Mouse (Mus musculus) hindbrain, embryonic 14.5 days (tissue): ENCODE results near the gene Ppfia1. TPM values are rescaled to one million over a fixed set of nuclear protein-coding genes. Genes with fewer than 3 reads are reported as not detected.
A peak's percentile ranks its signal among the peaks of the same experiment; 100 is the strongest.

ENCODE experiments used
- ATAC-seq: fragments of 200-750 bp; cut with Nextera tagmentation; 2 replicates; pipeline ENCODE4 v1.8.0; 2017; ENCODE audit warnings: moderate number of reproducible peaks, mild to moderate bottlenecking, moderate TSS enrichment, moderate library complexity; ENCODE audit not compliant: low FRiP score
- DNase-seq: peaks from one replicate; pipeline ENCODE4 v3.0.0-alpha.2; 2015; ENCODE audit warnings: low spot score
- H3K27ac ChIP-seq: fragments of 300-500 bp; sonication (generic); 2 replicates; pipeline ENCODE4 v1.5.1; 2014; ENCODE audit warnings: mild to moderate bottlenecking, moderate library complexity
- H3K27me3 ChIP-seq: fragments of 300-500 bp; sonication (generic); 2 replicates; pipeline ENCODE4 v1.6.1; 2014; ENCODE audit warnings: mild to moderate bottlenecking, low read length, mixed read lengths; ENCODE audit not compliant: control insufficient read depth, insufficient read depth
- H3K36me3 ChIP-seq: fragments of 300-500 bp; sonication (generic); replicated peaks from 2 replicates; pipeline ENCODE4 v1.6.1; 2014; ENCODE audit not compliant: control insufficient read depth, insufficient read depth
- H3K4me1 ChIP-seq: fragments of 300-500 bp; sonication (generic); replicated peaks from 2 replicates; pipeline ENCODE4 v1.6.1; 2014; ENCODE audit warnings: antibody characterized with exemption, low read length, mixed read lengths; ENCODE audit not compliant: control insufficient read depth, insufficient read depth
- H3K4me2 ChIP-seq: fragments of 300-500 bp; sonication (generic); replicated peaks from 2 replicates; pipeline ENCODE4 v1.6.1; 2014; ENCODE audit warnings: mild to moderate bottlenecking, moderate library complexity
- H3K4me3 ChIP-seq: fragments of 300-500 bp; sonication (generic); replicated peaks from 2 replicates; pipeline ENCODE4 v1.5.1; 2014; ENCODE audit warnings: mild to moderate bottlenecking, low read length
- H3K9ac ChIP-seq: fragments of 300-500 bp; sonication (generic); 2 replicates; pipeline ENCODE4 v1.6.1; 2014
- H3K9me3 ChIP-seq: fragments of 300-500 bp; sonication (generic); 2 replicates; pipeline ENCODE4 v1.6.1; 2016; ENCODE audit warnings: low read length; ENCODE audit not compliant: control insufficient read depth
- WGBS: fragments of 180-500 bp; shearing (Covaris S2); extraction: QIAGEN DNeasy Blood & Tissue Kit; methylation state at CpG from one replicate; pipeline ENCODE4 v1.1.7; 2014; 5-methylcytosine and 5-hydroxymethylcytosine counted together
- polyA plus RNA-seq: library from polyadenylated mRNA; unstranded; fragments of >200 nt; fragmentation: Nextera tagmentation; extraction: Ambion mirVana; gene quantifications from 2 replicates; pipeline ENCODE4 v1.2.1, GENCODE M21; 2014

The Ppfia1 gene
- polyA plus RNA-seq, 1 experiment from 2014 or later, result 26.0 TPM

DNA sequence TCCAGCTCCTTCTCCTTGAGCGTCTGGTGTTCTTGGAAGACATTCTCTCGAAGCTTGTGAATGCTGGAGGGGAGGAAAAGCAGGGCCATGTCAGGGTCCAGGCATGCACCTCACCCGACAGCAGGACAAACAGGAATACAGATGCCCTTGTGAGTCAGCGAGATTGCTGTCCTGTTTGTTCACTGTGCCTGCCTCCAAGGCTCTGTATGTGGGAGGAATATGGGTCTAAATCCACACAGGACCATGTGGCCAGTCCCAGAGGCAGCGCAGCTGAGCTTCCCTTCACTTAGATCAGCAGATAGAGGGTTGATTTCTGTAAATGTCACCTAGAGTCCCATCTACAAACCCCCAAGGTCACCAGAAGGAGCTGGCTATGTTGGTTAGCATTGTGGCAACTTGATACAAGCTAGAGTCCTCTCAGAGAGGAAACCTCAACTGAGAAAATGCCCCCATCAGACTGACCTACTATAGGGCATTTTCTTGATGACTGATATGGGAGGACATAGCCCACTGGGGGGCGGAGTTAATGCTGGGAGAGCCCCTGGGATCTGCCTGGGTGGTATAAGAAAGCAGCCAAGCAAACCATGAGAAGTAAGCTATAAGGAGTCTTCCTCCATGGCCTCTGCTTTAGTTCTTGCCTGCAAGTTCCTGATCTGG lies 92.2 kb downstream of the Ppfia1 start:
- Histone ChIP-seq H3K9ac (no peak overlapping the region), H3K27ac (no peak overlapping the region), H3K4me2 (no peak overlapping the region), H3K4me1 (no peaks in the 10 kb centered on the region), H3K27me3 (no peaks in the 10 kb centered on the region), H3K36me3 (peaks cover 96% of the 10 kb centered on the region), H3K9me3 (no peaks in the 10 kb centered on the region), H3K4me3 (no peak overlapping the region)
- no peak for DNase-seq
- WGBS, result 98% methylated on average over 6 of the region's 6 CpGs
- no peak for ATAC-seq

DNA sequence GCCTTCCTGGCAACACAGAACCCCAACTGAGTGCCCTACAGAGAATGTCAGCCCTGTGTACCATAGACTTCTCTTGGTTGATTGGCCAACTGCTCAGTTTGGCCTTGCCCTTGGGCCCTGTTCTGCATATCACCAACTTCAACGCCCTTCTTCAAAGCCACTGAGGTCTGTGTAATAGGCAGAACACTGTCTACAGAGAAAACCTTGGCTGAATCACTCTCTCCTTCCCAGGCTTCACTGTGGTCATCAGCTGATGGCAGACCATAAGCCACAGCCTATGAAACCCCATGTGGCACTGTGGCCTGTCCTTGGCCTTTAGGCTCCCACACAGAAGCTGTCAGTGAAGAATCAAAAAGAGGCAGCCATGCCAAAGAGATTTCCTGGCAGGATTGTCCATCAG lies 94.6 kb downstream of the Ppfia1 start:
- Histone ChIP-seq H3K4me1 (no peaks in the 10 kb centered on the region), H3K9me3 (no peaks in the 10 kb centered on the region), H3K27me3 (no peaks in the 10 kb centered on the region), H3K4me3 (no peak overlapping the region), H3K27ac (no peak overlapping the region), H3K9ac (no peak overlapping the region), H3K4me2 (no peak overlapping the region), H3K36me3 (peaks cover 99% of the 10 kb centered on the region)
- DNase-seq, result no peak
- WGBS, result 89% methylated on average over 1 of the region's 1 CpGs
- no peak for ATAC-seq

DNA sequence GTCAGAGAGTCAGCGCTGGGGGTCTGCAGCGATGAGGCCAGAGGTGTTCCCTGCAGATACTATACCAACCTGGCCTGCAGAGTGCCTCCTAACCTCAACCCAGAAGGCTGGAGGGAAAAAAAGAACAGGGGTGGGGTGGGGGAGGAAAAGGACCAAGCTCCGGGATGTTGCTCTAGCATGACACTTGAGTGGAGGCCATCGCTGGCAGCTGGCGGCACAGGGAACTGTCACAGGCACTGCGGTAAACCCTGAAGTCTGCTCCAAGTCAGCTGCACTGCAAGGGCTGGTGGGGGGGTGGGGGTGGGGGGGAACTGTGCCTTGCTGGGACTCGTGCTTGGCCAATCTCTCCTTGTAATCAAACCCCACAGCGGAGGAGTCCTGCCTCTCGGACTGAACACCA lies 102.9 kb downstream of the Ppfia1 start:
- Histone ChIP-seq H3K9ac (no peak overlapping the region), H3K4me1 (no peaks in the 10 kb centered on the region), H3K27ac (no peak overlapping the region), H3K36me3 (peaks cover 97% of the 10 kb centered on the region), H3K9me3 (no peaks in the 10 kb centered on the region), H3K4me2 (no peak overlapping the region), H3K4me3 (no peak overlapping the region), H3K27me3 (no peaks in the 10 kb centered on the region)
- DNase-seq (no peak), ATAC-seq (no peak)
- 90% methylated on average over 9 of the region's 9 CpGs for WGBS

DNA sequence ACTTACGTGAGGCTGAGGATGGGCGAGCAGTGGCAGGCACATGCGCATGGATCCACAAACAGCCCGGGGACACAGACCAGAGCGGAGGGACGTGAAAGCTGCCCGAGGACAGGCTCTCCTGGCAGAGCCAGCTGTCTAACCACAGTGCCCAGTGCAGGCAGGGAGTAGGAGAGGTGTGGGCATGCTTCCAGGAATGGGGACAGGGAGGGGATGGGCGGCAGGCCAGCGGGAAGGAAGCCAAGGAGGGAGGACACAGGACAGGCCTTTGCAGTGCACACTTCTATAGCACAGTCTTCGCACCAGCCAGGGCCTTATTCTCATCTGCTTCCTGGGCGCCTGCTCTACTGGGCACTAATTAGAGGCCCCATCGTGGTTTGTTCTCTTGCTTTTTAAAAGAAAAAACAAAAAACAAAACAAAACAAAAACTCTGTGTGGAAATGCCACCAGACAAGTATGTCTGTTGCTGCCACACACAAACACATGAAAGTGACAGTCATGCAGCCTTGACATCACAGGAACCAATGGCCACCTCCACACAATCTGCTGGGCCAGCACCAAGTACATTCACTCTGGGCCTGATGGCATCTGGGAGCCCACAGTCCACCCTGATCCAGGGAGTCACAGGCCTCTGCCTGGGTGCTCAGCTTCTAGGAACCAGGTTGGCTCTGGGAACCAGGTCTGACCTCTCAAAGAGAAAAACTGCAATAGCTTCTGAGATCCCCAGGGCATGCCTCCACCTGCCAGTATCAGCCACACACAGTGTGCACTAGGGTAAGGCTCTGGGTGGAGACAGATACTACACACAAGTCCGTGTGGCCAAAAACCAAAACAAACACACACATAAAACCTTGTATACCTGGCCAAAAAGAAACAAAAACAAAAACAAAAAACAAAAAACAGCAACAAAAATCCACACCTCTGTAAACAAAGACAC lies 103.6 kb downstream of the Ppfia1 start:
- H3K27ac ChIP-seq, result 0 out of 2 replicates have a peak overlapping the region, but pooled peaks have one; percentile 7
- no peaks in the 10 kb centered on the region for H3K4me1 ChIP-seq
- H3K27me3 ChIP-seq, result no peaks in the 10 kb centered on the region
- ATAC-seq, result peak; percentile 84
- H3K4me2 ChIP-seq, result no peak overlapping the region
- DNase-seq, result peak; percentile 78
- no peaks in the 10 kb centered on the region for H3K9me3 ChIP-seq
- no peak overlapping the region for H3K9ac ChIP-seq
- WGBS, result 70% methylated on average over 13 of the region's 13 CpGs
- H3K36me3 ChIP-seq, result peaks cover 97% of the 10 kb centered on the region
- H3K4me3 ChIP-seq, result no peak overlapping the region

DNA sequence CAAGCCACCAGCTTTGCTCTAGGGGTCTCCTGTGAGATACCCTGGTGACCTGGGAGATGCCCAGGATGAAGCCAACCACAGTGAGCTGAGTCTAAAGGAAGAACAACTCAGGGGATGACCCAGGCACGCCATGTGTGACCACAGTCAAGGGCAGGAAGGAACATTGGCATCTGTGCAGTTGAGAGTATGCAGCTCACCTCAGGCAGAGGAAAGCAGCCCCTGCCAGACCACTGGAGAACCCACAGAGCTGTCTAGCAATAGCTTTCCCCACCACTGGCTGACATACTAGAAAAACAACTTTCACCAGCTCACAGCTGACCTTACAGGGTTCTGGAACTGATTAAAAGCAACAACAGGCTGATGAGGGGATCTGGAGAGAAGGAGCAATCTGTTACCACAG lies 105.3 kb downstream of the Ppfia1 start:
- WGBS, result 97% methylated on average over 1 of the region's 1 CpGs

DNA sequence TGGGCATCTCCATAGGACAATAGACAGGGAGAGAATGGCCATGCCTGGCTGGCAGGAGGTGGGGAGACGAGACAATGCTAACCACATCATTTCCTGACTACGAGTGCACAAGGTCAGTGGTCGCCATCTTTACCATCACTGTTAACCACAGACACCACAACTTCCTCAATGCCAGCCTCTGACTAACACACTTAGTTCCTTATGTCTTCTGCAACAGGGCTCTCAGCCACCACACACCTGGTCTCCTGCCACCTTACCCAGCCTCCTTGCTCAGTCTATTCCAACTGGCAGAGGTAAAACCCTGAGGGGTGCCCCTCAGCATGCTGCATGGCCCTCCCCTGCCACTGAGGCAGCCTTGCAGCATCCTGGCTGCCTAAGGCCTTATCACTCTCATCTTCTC lies 106.4 kb downstream of the Ppfia1 start:
- no peaks in the 10 kb centered on the region for H3K4me1 ChIP-seq
- H3K9ac ChIP-seq, result no peak overlapping the region
- no peak overlapping the region for H3K27ac ChIP-seq
- H3K9me3 ChIP-seq, result no peaks in the 10 kb centered on the region
- H3K4me2 ChIP-seq, result no peak overlapping the region
- no peak for ATAC-seq
- no peaks in the 10 kb centered on the region for H3K27me3 ChIP-seq
- 85% methylated on average over 3 of the region's 3 CpGs for WGBS
- no peak for DNase-seq
- H3K4me3 ChIP-seq, result no peak overlapping the region
- H3K36me3 ChIP-seq, result peaks cover 90% of the 10 kb centered on the region

More for the DNA sequence above, 105.3 kb downstream of the Ppfia1 start:
- H3K4me1 ChIP-seq, result no peaks in the 10 kb centered on the region
- H3K36me3 ChIP-seq, result peaks cover 90% of the 10 kb centered on the region
- H3K27ac ChIP-seq, result no peak overlapping the region
- no peaks in the 10 kb centered on the region for H3K9me3 ChIP-seq
- DNase-seq, result no peak
- no peaks in the 10 kb centered on the region for H3K27me3 ChIP-seq
- ATAC-seq, result no peak
- no peak overlapping the region for H3K4me3 ChIP-seq
- H3K4me2 ChIP-seq, result no peak overlapping the region
- no peak overlapping the region for H3K9ac ChIP-seq

DNA sequence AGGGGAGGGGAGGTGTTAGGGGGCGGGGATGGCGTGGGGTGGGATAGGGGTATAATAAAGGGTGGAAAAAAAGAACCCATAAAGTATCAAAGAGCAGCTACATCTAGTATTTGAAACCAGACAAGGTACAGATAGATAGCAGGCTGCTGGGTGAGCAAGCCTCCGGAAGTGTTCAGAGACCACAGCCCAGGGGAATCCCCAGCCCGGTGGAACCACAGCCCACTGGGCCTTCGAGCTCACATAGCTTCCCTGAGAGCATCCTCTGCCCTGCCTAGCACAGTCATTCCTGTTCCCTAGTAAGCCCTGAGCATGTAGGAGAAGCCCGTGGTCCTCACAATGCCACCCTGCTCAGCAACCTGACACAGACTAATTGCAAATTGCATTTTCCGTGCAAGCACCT lies 108.7 kb downstream of the Ppfia1 start:
- Histone ChIP-seq H3K36me3 (peaks cover 90% of the 10 kb centered on the region), H3K4me2 (no peak overlapping the region), H3K27me3 (no peaks in the 10 kb centered on the region), H3K4me3 (no peak overlapping the region), H3K9ac (no peak overlapping the region), H3K4me1 (no peaks in the 10 kb centered on the region), H3K9me3 (no peaks in the 10 kb centered on the region), H3K27ac (no peak overlapping the region)
- WGBS, result 93% methylated on average over 7 of the region's 7 CpGs
- DNase-seq, result no peak
- no peak for ATAC-seq

DNA sequence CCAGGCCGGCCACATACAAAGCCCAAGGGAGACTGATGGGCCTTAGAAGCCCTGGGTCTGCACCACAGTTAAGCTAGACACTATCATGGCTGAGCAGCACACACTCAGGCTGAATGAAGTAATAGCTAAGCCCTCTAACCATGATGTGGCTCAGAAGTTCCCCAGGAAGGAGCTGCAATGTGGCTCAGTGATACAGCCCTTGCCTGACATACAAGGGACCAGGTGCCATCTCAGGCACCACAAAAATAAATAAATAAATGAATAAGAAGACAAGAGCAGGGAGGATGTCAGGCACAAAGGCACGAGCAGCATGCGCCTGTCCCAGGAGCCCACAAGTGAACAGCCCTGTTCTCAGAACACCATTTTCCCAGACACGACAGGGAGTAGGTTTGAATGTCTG lies 111.6 kb downstream of the Ppfia1 start:
- 87% methylated on average over 4 of the region's 4 CpGs for WGBS
- Histone ChIP-seq H3K36me3 (peaks cover 92% of the 10 kb centered on the region), H3K9ac (no peak overlapping the region), H3K27me3 (no peaks in the 10 kb centered on the region), H3K27ac (no peak overlapping the region), H3K4me1 (no peaks in the 10 kb centered on the region), H3K4me3 (no peak overlapping the region), H3K4me2 (no peak overlapping the region), H3K9me3 (no peaks in the 10 kb centered on the region)
- ATAC-seq, result no peak
- DNase-seq, result no peak

DNA sequence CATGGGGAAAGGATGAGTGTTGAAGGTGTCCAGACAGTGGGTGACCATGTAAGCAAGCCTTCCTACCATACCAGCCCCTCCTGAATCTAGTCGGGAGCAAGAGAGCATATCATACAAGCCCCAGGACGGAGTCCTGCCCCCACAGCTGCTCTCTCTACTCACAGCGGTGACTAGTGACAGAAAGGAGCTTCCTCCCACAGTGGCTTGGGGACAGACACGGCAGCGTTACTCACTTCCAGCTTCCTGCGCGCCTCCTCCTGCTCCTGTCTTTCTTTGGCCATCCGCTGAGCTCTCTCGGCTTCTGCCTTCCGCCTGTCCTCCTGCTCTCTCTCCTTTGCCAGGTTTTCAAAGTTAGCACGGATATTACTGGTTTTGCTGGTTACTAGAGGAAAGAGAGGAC lies 112.1 kb downstream of the Ppfia1 start:
- H3K36me3 ChIP-seq, result peaks cover 93% of the 10 kb centered on the region
- no peaks in the 10 kb centered on the region for H3K27me3 ChIP-seq
- no peak overlapping the region for H3K4me2 ChIP-seq
- H3K9me3 ChIP-seq, result no peaks in the 10 kb centered on the region
- WGBS, result 97% methylated on average over 11 of the region's 11 CpGs
- H3K9ac ChIP-seq, result no peak overlapping the region
- no peak for DNase-seq
- H3K4me1 ChIP-seq, result no peaks in the 10 kb centered on the region
- no peak overlapping the region for H3K27ac ChIP-seq
- no peak for ATAC-seq
- no peak overlapping the region for H3K4me3 ChIP-seq
